Mouse (Mus musculus): ENCODE measurements at regions not wholly inside any gene's neighbourhood (a gene's known extent, or its start where the extent isn't known, plus 50 kb on each side); places are given as distances from the start of the nearest gene placed in this dataset.

DNA sequence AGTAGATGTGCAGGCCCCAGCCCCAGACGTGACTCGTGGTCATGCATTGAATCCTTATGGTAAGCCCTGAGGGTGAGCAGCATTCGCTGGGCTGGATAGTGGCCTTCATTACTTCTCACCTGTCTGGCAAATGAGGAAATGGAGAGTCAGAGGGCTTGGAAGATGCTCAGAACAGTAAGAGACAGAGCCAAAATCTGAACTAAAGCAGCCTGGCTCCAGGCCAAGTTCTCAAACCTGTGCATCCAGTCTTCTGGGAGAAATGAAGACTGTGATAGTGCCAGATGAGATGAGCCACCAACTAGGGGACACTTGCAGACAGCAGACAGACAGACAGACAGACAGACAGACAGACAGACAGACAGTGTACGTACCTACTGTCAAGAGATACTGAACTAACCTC lies 137.1 kb downstream of the Wscd1 start:
- DNase-seq, result no peak

GRCm38 (mm10) chr11:71884861-71885260 lies 135.1 kb downstream of the Wscd1 start:
- DNase-seq, result no peak

DNA sequence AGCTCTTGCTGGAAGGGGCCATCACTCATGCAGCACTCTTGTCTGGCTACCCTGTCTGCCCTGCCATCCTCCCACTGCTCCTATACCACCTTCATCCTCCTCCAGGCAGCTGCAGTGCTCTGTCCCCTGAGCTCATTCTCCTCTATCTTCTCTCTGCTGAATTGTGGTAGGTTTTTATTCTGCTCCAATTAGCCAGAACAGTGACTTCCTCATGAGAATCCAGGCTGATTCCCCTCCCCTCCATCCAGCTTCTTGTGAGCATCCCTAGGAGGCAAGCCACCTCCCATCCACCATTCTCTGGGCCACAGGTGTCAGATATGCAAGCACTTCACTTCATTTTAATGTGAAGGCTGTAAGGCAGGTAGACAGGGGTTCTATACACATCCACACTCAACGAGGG lies 132.1 kb downstream of the Wscd1 start:
- DNase-seq, result no peak

DNA sequence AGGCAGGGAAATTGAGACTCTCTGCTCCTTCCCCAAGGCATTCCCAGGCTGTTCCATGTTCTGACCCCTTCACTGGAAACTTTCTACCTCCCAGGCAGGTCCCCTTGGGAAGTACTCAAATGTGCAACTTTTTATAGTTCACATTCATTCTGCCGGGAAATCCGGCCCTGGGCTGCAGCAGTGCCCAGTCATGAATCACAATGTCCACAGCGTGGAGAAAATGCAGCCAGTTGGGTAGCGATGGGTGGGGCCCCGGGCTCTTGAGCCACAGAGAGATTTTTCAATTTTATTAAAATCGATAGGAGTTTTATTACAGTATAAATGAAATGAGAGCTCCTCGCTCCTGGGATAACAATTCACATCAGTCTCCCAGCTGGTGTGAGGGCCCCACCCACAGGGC lies 121.6 kb downstream of the Wscd1 start:
- DNase-seq, result no peak

DNA sequence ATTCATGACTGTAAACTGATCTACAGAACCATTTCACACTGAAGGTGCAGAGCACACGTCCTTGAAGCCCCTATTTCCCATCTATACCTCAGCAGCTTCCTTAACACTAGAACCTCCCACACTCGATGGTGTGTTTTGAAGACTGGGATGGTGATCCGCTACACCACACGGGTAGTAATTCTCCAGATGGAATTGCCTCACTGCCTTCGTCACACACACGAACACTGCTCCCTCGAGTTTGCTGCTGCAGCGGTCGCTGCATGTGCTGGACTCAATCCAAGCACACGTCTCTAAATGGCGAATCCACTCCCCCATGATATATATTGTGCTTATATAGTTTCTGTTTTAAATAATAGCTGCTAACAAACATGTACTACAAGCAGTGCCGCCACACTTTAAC lies 117.0 kb downstream of the Wscd1 start:
- no peak for DNase-seq

- DNase-seq, result no peak
Observed at GRCm38 (mm10) chr11:71857926-71858325, 108.2 kb downstream of the Wscd1 start.

- DNase-seq, result no peak
Observed at GRCm38 (mm10) chr11:71855557-71855956, 105.8 kb downstream of the Wscd1 start.

- no peak for DNase-seq
Observed at GRCm38 (mm10) chr11:71855058-71855457, 105.3 kb downstream of the Wscd1 start.

- DNase-seq, result no peak
Observed at GRCm38 (mm10) chr11:71847684-71848367, 98.1 kb downstream of the Wscd1 start.

- DNase-seq, result no peak
Observed at GRCm38 (mm10) chr11:71846496-71846895, 96.8 kb downstream of the Wscd1 start.

DNA sequence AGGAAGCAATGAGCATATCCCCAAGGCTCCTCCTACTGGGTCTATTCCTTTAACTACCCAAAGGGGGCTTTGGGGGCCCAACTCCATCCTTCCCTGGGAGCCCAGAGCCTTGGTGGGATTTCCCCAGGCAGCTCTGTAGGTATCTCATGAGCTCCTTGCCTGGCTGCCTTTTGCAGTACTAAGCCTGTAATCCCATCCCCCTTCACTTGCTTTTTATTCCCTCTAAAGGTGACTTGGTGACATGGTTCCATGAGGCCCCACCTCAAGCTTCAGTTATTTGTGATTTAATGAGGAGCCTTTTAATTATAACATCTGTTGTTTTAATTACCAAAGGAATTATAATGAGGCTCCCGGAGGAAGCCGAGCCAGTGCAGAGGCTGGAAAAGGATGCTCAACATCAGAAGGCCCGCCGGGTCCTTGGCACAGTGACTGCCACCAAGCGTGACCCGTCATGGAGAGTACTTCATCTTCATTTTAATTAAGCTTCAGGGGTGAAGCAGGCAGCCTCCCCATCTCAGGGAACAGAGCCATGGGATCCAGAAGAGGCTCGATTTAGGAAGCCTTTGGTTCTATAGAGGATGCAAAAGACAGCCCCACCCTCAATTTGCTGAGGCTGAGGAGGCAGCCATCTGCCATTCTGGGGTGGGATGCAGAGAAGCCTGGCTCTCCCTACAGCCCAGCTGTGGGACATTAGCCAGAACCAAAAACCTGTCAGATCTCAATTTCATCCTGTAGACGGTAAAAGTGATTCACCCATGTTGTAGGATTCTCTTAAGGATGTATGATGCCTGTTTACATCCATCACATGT lies 91.1 kb downstream of the Wscd1 start:
- DNase-seq, result no peak
